Mouse (Mus musculus): ENCODE measurements at regions not wholly inside any gene's neighbourhood (a gene's known extent, or its start where the extent isn't known, plus 50 kb on each side); places are given as distances from the start of the nearest gene placed in this dataset.

- Histone ChIP-seq H3K9me3 (replicated peaks; ENCODE audit: control insufficient read depth, insufficient read depth, low read length, poor library complexity, severe bottlenecking) (peaks cover 7% of the 10 kb centered on the region; the same call in 1 of the 2 replicates), H3K27me3 (ENCODE audit: control insufficient read depth, insufficient read depth, low read length, poor library complexity, severe bottlenecking) (no peaks in the 10 kb centered on the region), H3K4me3 (ENCODE audit: low read depth, low read length) (no peak overlapping the region), H3K4me1 (ENCODE audit: control insufficient read depth, insufficient read depth, low read length) (no peaks in the 10 kb centered on the region), H3K36me3 (ENCODE audit: control insufficient read depth, insufficient read depth, low read length, poor library complexity, severe bottlenecking) (no peaks in the 10 kb centered on the region), H3K9ac (ENCODE audit: low read depth, poor library complexity, severe bottlenecking) (no peak overlapping the region), H3K27ac (ENCODE audit: insufficient read depth, low read length) (no peak overlapping the region)
- TF ChIP-seq EP300 (IDR thresholded peaks at IDR 0.05; ENCODE audit: insufficient read depth, low read depth, low read length) (no peak), CTCF (IDR thresholded peaks at IDR 0.05; ENCODE audit: low read depth, low read length) (no peak), POLR2A (IDR thresholded peaks at IDR 0.05; ENCODE audit: insufficient read depth, low read length) (no peak)
These were observed 162.0 kb upstream of the Adgrl2 start for GRCm38 (mm10) chr3:149152312-149152711.

DNA sequence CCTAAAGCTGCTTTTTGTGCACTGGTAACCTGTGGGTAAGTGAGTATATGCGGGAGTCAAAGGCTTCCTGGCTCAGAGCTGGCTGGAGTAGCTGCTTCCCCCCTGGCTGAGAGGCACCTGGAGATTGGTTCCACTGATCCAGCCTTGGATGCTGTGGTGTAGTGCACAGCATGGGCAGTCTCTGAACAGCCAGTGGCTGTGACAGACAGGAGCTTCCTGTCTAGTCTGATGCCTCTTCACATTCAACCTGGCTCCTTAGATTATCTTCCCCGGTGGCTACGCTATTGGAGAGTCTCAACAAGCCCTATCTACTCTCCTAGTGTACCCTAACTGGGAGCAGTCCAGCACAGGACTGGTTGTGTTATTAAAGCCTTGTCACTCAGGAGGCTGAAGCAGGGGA, 160.4 kb upstream of the Adgrl2 start:
- Histone ChIP-seq H3K27me3 (ENCODE audit: control insufficient read depth, insufficient read depth, low read length, poor library complexity, severe bottlenecking) (no peaks in the 10 kb centered on the region), H3K4me3 (ENCODE audit: low read depth, low read length) (no peak overlapping the region), H3K36me3 (ENCODE audit: control insufficient read depth, insufficient read depth, low read length, poor library complexity, severe bottlenecking) (no peaks in the 10 kb centered on the region), H3K9ac (ENCODE audit: low read depth, poor library complexity, severe bottlenecking) (no peak overlapping the region), H3K4me1 (ENCODE audit: control insufficient read depth, insufficient read depth, low read length) (no peaks in the 10 kb centered on the region), H3K27ac (ENCODE audit: insufficient read depth, low read length) (no peak overlapping the region), H3K9me3 (replicated peaks; ENCODE audit: control insufficient read depth, insufficient read depth, low read length, poor library complexity, severe bottlenecking) (peaks cover 7% of the 10 kb centered on the region; the same call in 1 of the 2 replicates)
- TF ChIP-seq EP300 (IDR thresholded peaks at IDR 0.05; ENCODE audit: insufficient read depth, low read depth, low read length): no peak
- no peak for TF ChIP-seq POLR2A (IDR thresholded peaks at IDR 0.05; ENCODE audit: insufficient read depth, low read length)
- no peak for TF ChIP-seq CTCF (IDR thresholded peaks at IDR 0.05; ENCODE audit: low read depth, low read length)

DNA sequence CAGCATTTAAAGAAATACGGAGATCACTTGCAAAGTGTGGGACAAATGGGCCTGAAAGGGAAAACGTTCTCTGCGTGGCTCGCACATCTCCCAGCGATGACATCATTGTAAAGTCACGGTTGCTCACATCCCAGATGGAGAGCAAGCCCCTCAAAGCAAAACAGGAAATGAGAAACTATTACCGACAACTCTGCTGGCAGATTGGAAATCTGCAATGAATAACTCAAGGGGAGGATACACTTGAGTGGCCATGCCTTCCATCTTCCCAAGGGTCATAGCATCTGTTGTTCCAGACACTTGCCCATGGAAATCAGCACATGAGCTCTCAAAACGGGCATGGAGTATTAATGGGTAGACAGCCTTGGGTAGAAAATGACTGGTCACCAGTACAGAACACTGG, 158.3 kb upstream of the Adgrl2 start:
- Histone ChIP-seq H3K9ac (ENCODE audit: low read depth, poor library complexity, severe bottlenecking) (no peak overlapping the region), H3K4me3 (ENCODE audit: low read depth, low read length) (no peak overlapping the region), H3K27ac (ENCODE audit: insufficient read depth, low read length) (no peak overlapping the region), H3K4me1 (ENCODE audit: control insufficient read depth, insufficient read depth, low read length) (no peaks in the 10 kb centered on the region), H3K36me3 (ENCODE audit: control insufficient read depth, insufficient read depth, low read length, poor library complexity, severe bottlenecking) (no peaks in the 10 kb centered on the region), H3K27me3 (ENCODE audit: control insufficient read depth, insufficient read depth, low read length, poor library complexity, severe bottlenecking) (no peaks in the 10 kb centered on the region), H3K9me3 (replicated peaks; ENCODE audit: control insufficient read depth, insufficient read depth, low read length, poor library complexity, severe bottlenecking) (peaks cover 7% of the 10 kb centered on the region; the same call in 1 of the 2 replicates)
- no peak for TF ChIP-seq CTCF (IDR thresholded peaks at IDR 0.05; ENCODE audit: low read depth, low read length)
- no peak for TF ChIP-seq POLR2A (IDR thresholded peaks at IDR 0.05; ENCODE audit: insufficient read depth, low read length)
- TF ChIP-seq EP300 (IDR thresholded peaks at IDR 0.05; ENCODE audit: insufficient read depth, low read depth, low read length): no peak

DNA sequence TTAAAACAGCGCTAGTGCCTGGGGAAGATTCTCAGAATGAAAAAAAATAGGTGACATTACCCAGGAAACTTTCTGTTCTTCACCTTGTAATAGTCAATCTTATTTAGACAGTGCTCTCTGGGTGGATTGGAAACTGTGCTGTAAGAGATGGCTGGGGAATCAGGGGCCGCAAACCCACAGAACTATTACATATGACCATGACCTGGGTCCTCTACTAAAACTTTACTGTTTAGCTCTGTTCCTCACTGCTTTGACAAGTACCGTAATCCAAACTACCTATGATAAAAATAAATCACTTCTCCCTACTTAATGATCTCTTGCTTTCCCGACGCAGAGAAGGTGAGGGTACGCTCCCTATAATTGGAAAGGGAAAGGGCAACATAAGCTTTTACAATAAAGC, 157.6 kb upstream of the Adgrl2 start:
- no peak for TF ChIP-seq EP300 (IDR thresholded peaks at IDR 0.05; ENCODE audit: insufficient read depth, low read depth, low read length)
- no peak for TF ChIP-seq POLR2A (IDR thresholded peaks at IDR 0.05; ENCODE audit: insufficient read depth, low read length)
- no peak for TF ChIP-seq CTCF (IDR thresholded peaks at IDR 0.05; ENCODE audit: low read depth, low read length)

DNA sequence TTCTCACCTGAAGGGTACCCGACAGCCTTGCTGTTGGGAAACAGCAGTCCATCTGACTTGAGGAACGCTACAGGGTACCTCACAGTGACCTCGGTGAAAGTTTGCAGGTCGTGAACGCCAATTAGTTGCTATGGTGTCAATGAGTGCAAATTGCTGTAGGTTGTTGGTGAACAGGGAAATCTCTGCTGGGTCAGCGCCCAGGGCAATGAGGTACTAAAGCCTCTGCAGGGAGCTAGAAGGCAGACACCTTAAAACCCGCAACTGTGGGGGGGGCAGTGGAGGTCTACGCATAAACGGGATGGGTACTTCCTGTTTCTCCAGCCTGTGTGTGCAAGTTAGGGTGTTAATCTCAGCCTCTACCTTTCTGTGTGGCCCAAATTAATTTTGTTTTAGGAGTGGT, 156.3 kb upstream of the Adgrl2 start:
- Histone ChIP-seq H3K9me3 (replicated peaks; ENCODE audit: control insufficient read depth, insufficient read depth, low read length, poor library complexity, severe bottlenecking) (peaks cover 7% of the 10 kb centered on the region; the same call in 1 of the 2 replicates), H3K27me3 (ENCODE audit: control insufficient read depth, insufficient read depth, low read length, poor library complexity, severe bottlenecking) (no peaks in the 10 kb centered on the region), H3K4me1 (ENCODE audit: control insufficient read depth, insufficient read depth, low read length) (no peaks in the 10 kb centered on the region), H3K4me3 (ENCODE audit: low read depth, low read length) (no peak overlapping the region), H3K27ac (ENCODE audit: insufficient read depth, low read length) (no peak overlapping the region), H3K36me3 (ENCODE audit: control insufficient read depth, insufficient read depth, low read length, poor library complexity, severe bottlenecking) (no peaks in the 10 kb centered on the region), H3K9ac (ENCODE audit: low read depth, poor library complexity, severe bottlenecking) (no peak overlapping the region)
- TF ChIP-seq CTCF (IDR thresholded peaks at IDR 0.05; ENCODE audit: low read depth, low read length) (no peak), EP300 (IDR thresholded peaks at IDR 0.05; ENCODE audit: insufficient read depth, low read depth, low read length) (no peak), POLR2A (IDR thresholded peaks at IDR 0.05; ENCODE audit: insufficient read depth, low read length) (no peak)

More for the DNA sequence above, 157.6 kb upstream of the Adgrl2 start:
- no peak overlapping the region for H3K9ac ChIP-seq (ENCODE audit: low read depth, poor library complexity, severe bottlenecking)
- no peak overlapping the region for H3K27ac ChIP-seq (ENCODE audit: insufficient read depth, low read length)
- no peaks in the 10 kb centered on the region for H3K27me3 ChIP-seq (ENCODE audit: control insufficient read depth, insufficient read depth, low read length, poor library complexity, severe bottlenecking)
- H3K9me3 ChIP-seq (replicated peaks; ENCODE audit: control insufficient read depth, insufficient read depth, low read length, poor library complexity, severe bottlenecking): peaks cover 7% of the 10 kb centered on the region; the same call in 1 of the 2 replicates
- H3K4me3 ChIP-seq (ENCODE audit: low read depth, low read length): no peak overlapping the region
- H3K36me3 ChIP-seq (ENCODE audit: control insufficient read depth, insufficient read depth, low read length, poor library complexity, severe bottlenecking): no peaks in the 10 kb centered on the region
- H3K4me1 ChIP-seq (ENCODE audit: control insufficient read depth, insufficient read depth, low read length): no peaks in the 10 kb centered on the region

GRCm38 (mm10) chr3:149140461-149140860, 150.1 kb upstream of the Adgrl2 start:
- H3K4me1 ChIP-seq (ENCODE audit: control insufficient read depth, insufficient read depth, low read length): no peaks in the 10 kb centered on the region
- no peaks in the 10 kb centered on the region for H3K9me3 ChIP-seq (replicated peaks; ENCODE audit: control insufficient read depth, insufficient read depth, low read length, poor library complexity, severe bottlenecking)
- H3K4me3 ChIP-seq (ENCODE audit: low read depth, low read length): no peak overlapping the region
- H3K27me3 ChIP-seq (ENCODE audit: control insufficient read depth, insufficient read depth, low read length, poor library complexity, severe bottlenecking): no peaks in the 10 kb centered on the region
- no peak overlapping the region for H3K27ac ChIP-seq (ENCODE audit: insufficient read depth, low read length)
- no peaks in the 10 kb centered on the region for H3K36me3 ChIP-seq (ENCODE audit: control insufficient read depth, insufficient read depth, low read length, poor library complexity, severe bottlenecking)
- no peak overlapping the region for H3K9ac ChIP-seq (ENCODE audit: low read depth, poor library complexity, severe bottlenecking)
- TF ChIP-seq POLR2A (IDR thresholded peaks at IDR 0.05; ENCODE audit: insufficient read depth, low read length) (no peak), CTCF (IDR thresholded peaks at IDR 0.05; ENCODE audit: low read depth, low read length) (no peak), EP300 (IDR thresholded peaks at IDR 0.05; ENCODE audit: insufficient read depth, low read depth, low read length) (no peak)
